Mouse (Mus musculus): ENCODE measurements around the gene Cltc. TPM values are rescaled to one million over a fixed set of nuclear protein-coding genes. Genes with fewer than 3 reads are reported as not detected.

Cltc gene
- polyA plus RNA-seq, 1 experiment from 2014 or later = 143 TPM

DNA sequence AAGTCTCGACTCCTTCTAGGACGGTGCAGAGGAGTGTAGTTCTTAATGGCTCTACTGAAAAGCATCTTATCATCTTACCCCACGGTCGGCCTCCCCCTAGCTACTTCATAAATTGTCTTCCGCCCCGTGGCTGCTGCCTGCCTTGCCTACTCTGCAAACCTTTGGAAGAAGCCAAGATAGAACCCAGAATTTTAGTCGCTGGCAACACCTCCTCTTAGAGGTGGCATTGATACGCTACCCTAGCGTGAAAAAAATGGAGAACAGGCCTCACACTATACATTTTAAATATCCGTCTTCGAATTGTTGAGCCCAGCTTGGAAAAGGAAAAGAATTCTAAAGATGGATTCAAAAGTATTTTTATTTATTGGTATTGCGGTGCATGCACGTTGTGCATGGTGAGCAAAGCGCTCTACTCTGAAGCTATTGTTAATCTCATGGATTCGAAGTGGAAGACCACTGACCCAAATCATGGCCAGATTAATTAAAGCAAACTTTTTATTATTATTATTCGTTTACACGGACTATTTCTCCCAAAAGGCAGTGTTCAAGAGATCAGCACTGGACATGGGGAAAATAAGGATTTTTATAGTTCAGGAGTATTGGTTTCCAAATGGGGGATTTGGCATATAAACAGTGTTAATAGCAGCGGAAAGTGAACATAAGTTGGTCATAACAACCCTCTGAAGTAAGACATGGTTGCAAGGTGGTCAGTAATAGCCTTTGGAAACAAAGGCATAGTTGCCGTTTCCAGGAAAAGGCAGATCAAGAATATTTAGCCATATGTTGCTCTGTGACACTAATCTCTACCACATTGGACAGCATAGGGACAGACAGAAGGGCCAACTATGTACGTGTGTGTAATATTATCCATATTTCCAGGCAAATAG lies 73.0 kb downstream of the Cltc start:
- H3K9ac ChIP-seq (ENCODE audit: low read length) = peak overlapping the region; percentile 86
- H3K27me3 ChIP-seq (ENCODE audit: control insufficient read depth, insufficient read depth, low read length) = no peaks in the 10 kb centered on the region
- H3K4me3 ChIP-seq (ENCODE audit: low read depth, low read length) = peak overlapping the region; percentile 74
- peak overlapping the region; percentile 70 for H3K27ac ChIP-seq (replicated peaks; ENCODE audit: low read depth, low read length)
- no peaks in the 10 kb centered on the region; the same call in 1 of the 2 replicates for H3K36me3 ChIP-seq (ENCODE audit: control insufficient read depth, insufficient read depth, low read length)
- H3K4me2 ChIP-seq (ENCODE audit: low read depth, severe bottlenecking) = peak overlapping the region; percentile 63
- DNase-seq (ENCODE audit: low spot score) (no peak), ATAC-seq (ENCODE audit: insufficient number of reproducible peaks, low FRiP score, low TSS enrichment, low read depth) (no peak)
- H3K9me3 ChIP-seq (ENCODE audit: control insufficient read depth, low read length) = no peaks in the 10 kb centered on the region
- 10% methylated on average over 20 of the region's 20 CpGs for whole genome bisulfite sequencing
- peaks cover 5% of the 10 kb centered on the region; the same call in 1 of the 2 replicates for H3K4me1 ChIP-seq (ENCODE audit: control insufficient read depth, insufficient read depth, low read length)

DNA sequence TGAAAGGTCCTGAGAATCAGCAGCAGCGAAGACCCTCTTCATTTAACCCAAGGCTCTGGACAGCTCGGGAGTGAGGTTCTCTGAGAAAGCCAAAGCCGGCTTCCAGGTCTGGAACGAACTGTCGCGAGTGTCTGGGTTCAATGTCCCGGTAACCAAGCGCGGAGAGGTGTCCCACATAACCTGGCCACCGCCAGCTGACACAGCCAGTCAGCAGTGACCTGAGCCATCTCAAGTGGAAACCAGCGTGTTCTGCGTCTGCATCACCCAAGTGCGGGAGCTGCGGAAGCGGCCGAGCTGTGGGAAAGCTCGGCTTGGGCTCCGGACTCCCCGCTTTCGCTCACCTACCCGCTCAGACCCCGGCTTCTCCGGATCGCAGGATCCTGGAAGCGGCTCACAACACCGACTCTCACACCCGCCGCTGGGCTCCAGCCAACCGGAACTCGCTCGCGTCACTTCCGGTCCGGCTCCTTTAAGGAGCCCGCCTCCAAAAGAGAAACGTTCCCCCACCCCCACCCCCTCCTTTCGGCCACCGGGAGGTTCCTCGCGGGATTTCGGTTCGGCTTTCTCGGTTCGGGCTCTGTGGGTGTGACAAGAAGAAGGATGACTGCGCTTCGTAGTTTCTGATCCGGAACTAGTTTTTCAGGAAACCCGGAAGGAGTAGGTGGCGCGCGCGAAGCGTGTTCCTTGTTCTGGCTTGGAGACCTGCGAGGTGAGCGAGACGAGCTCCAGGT lies 73.8 kb downstream of the Cltc start, which contains the start of the genes Vmp1 and Ptrh2:
Gene Vmp1, minus strand, starts transcription at position 442 of the 731 bp plus-strand sequence.
Gene Ptrh2, plus strand, starts transcription at position 591 of the 731 bp plus-strand sequence.
- under 1% methylated on average over 56 of the region's 56 CpGs for WGBS

DNA sequence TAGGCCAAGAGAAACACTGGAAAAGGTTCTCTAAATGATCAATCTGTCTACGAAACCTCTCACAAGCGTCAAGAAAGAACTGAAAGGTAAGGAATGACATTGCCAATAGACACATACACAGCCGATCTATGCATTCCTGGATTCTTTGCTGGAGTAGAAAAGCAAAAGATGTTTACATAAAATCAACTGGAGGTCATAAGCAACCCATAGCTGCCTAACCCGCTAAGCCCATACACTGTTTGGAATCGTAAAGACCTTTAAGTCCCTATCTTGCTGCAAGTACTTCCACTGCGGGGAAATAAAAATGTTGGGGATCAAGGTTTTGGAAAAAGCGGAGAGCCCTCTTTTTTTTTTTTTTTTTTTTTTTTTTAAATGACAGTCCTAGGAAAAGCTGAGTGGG lies 74.5 kb downstream of the Cltc start:
- H3K9me3 ChIP-seq (ENCODE audit: control insufficient read depth, low read length) = no peaks in the 10 kb centered on the region
- H3K36me3 ChIP-seq (ENCODE audit: control insufficient read depth, insufficient read depth, low read length) = no peaks in the 10 kb centered on the region; the same call in 1 of the 2 replicates
- H3K9ac ChIP-seq (ENCODE audit: low read length) = peak overlapping the region; percentile 86; the same call in 1 of the 2 replicates
- H3K4me2 ChIP-seq (ENCODE audit: low read depth, severe bottlenecking) = peak overlapping the region; percentile 67
- no peaks in the 10 kb centered on the region for H3K27me3 ChIP-seq (ENCODE audit: control insufficient read depth, insufficient read depth, low read length)
- no peak overlapping the region for H3K27ac ChIP-seq (replicated peaks; ENCODE audit: low read depth, low read length)
- ATAC-seq (ENCODE audit: insufficient number of reproducible peaks, low FRiP score, low TSS enrichment, low read depth) (no peak), DNase-seq (ENCODE audit: low spot score) (no peak)
- peak overlapping the region; percentile 74 for H3K4me3 ChIP-seq (ENCODE audit: low read depth, low read length)
- H3K4me1 ChIP-seq (ENCODE audit: control insufficient read depth, insufficient read depth, low read length) = peaks cover 5% of the 10 kb centered on the region; the same call in 1 of the 2 replicates
- WGBS = 36% methylated on average over 7 of the region's 7 CpGs

More for the DNA sequence above, 73.8 kb downstream of the Cltc start, which contains the start of the genes Vmp1 and Ptrh2:
- H3K27ac ChIP-seq (replicated peaks; ENCODE audit: low read depth, low read length) = peak within 1 kb of the TSS; percentile 70
- H3K9me3 ChIP-seq (ENCODE audit: control insufficient read depth, low read length) = no peaks in the 10 kb centered on the region
- ATAC-seq (ENCODE audit: insufficient number of reproducible peaks, low FRiP score, low TSS enrichment, low read depth) (peak; percentile 93), DNase-seq (ENCODE audit: low spot score) (peak; percentile 96)
- H3K4me3 ChIP-seq (ENCODE audit: low read depth, low read length) = peak within 1 kb of the TSS; percentile 74
- H3K36me3 ChIP-seq (ENCODE audit: control insufficient read depth, insufficient read depth, low read length) = no peaks in the 10 kb centered on the region; the same call in 1 of the 2 replicates
- H3K4me1 ChIP-seq (ENCODE audit: control insufficient read depth, insufficient read depth, low read length) = peaks cover 5% of the 10 kb centered on the region; the same call in 1 of the 2 replicates
- H3K4me2 ChIP-seq (ENCODE audit: low read depth, severe bottlenecking) = peak within 1 kb of the TSS; percentile 67
- H3K9ac ChIP-seq (ENCODE audit: low read length) = peak within 1 kb of the TSS; percentile 86
- no peaks in the 10 kb centered on the region for H3K27me3 ChIP-seq (ENCODE audit: control insufficient read depth, insufficient read depth, low read length)

DNA sequence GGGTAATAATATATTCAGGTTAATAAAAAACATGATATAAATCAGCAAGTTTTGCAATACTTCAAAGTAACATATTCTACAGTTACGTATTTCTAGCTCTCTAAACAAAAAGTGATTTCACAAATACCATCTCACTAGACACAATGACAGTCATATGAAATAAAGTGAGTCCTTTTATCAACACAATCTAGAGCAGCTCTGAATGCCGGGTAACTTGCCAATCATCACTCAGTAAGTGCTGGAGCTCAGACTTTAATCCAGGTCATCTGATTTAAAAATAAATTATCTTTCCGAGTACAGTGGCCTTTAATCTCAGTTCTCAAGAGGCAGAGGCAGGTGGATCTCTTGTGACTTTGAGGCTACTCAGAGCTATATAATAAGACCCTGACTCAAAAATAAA lies 75.9 kb downstream of the Cltc start:
- H3K9ac ChIP-seq (ENCODE audit: low read length) = no peak overlapping the region
- H3K4me1 ChIP-seq (ENCODE audit: control insufficient read depth, insufficient read depth, low read length) = peaks cover 5% of the 10 kb centered on the region; the same call in 1 of the 2 replicates
- DNase-seq (ENCODE audit: low spot score) (no peak), ATAC-seq (ENCODE audit: insufficient number of reproducible peaks, low FRiP score, low TSS enrichment, low read depth) (no peak)
- no peaks in the 10 kb centered on the region for H3K27me3 ChIP-seq (ENCODE audit: control insufficient read depth, insufficient read depth, low read length)
- no peak overlapping the region for H3K27ac ChIP-seq (replicated peaks; ENCODE audit: low read depth, low read length)
- no peak overlapping the region for H3K4me3 ChIP-seq (ENCODE audit: low read depth, low read length)
- H3K4me2 ChIP-seq (ENCODE audit: low read depth, severe bottlenecking) = no peak overlapping the region
- 89% methylated on average over 3 of the region's 3 CpGs for WGBS
- no peaks in the 10 kb centered on the region for H3K9me3 ChIP-seq (ENCODE audit: control insufficient read depth, low read length)
- no peaks in the 10 kb centered on the region; the same call in 1 of the 2 replicates for H3K36me3 ChIP-seq (ENCODE audit: control insufficient read depth, insufficient read depth, low read length)

DNA sequence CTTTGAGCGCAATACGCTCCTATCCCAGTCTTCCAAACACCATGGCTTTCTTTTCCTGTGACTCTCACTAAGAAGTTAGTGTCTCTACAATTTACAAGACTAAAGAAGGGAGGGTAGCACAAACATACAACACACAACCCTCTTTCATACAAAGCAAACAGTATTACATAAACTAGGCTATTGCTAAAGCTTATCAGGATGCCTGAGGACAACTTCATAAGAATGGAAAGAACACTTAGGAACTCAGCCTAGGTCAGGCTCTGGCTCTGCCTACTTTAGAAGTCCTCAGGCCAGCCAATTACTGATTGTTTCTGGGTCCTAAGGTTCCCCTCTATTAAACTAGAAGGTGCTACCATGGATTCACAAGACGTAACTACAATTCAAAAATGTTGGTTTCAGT lies 76.6 kb downstream of the Cltc start:
- no peak for ATAC-seq (ENCODE audit: insufficient number of reproducible peaks, low FRiP score, low TSS enrichment, low read depth)
- no peak overlapping the region for H3K4me3 ChIP-seq (ENCODE audit: low read depth, low read length)
- no peak overlapping the region for H3K27ac ChIP-seq (replicated peaks; ENCODE audit: low read depth, low read length)
- H3K36me3 ChIP-seq (ENCODE audit: control insufficient read depth, insufficient read depth, low read length) = no peaks in the 10 kb centered on the region; the same call in 1 of the 2 replicates
- no peak for DNase-seq (ENCODE audit: low spot score)
- WGBS = 93% methylated on average over 3 of the region's 3 CpGs
- no peaks in the 10 kb centered on the region for H3K9me3 ChIP-seq (ENCODE audit: control insufficient read depth, low read length)
- no peaks in the 10 kb centered on the region for H3K27me3 ChIP-seq (ENCODE audit: control insufficient read depth, insufficient read depth, low read length)
- H3K4me1 ChIP-seq (ENCODE audit: control insufficient read depth, insufficient read depth, low read length) = peaks cover 5% of the 10 kb centered on the region; the same call in 1 of the 2 replicates
- no peak overlapping the region for H3K4me2 ChIP-seq (ENCODE audit: low read depth, severe bottlenecking)
- no peak overlapping the region for H3K9ac ChIP-seq (ENCODE audit: low read length)

GRCm38 (mm10) chr11:86678957-86679356 lies 78.4 kb downstream of the Cltc start:
- Histone ChIP-seq H3K27me3 (ENCODE audit: control insufficient read depth, insufficient read depth, low read length) (no peaks in the 10 kb centered on the region), H3K4me3 (ENCODE audit: low read depth, low read length) (no peak overlapping the region), H3K4me1 (ENCODE audit: control insufficient read depth, insufficient read depth, low read length) (no peaks in the 10 kb centered on the region), H3K36me3 (ENCODE audit: control insufficient read depth, insufficient read depth, low read length) (no peaks in the 10 kb centered on the region; the same call in 1 of the 2 replicates), H3K9me3 (ENCODE audit: control insufficient read depth, low read length) (no peaks in the 10 kb centered on the region), H3K4me2 (ENCODE audit: low read depth, severe bottlenecking) (no peak overlapping the region), H3K9ac (ENCODE audit: low read length) (no peak overlapping the region), H3K27ac (replicated peaks; ENCODE audit: low read depth, low read length) (no peak overlapping the region)
- DNase-seq (ENCODE audit: low spot score) = no peak
- 88% methylated on average over 5 of the region's 5 CpGs for WGBS
- ATAC-seq (ENCODE audit: insufficient number of reproducible peaks, low FRiP score, low TSS enrichment, low read depth) = no peak

DNA sequence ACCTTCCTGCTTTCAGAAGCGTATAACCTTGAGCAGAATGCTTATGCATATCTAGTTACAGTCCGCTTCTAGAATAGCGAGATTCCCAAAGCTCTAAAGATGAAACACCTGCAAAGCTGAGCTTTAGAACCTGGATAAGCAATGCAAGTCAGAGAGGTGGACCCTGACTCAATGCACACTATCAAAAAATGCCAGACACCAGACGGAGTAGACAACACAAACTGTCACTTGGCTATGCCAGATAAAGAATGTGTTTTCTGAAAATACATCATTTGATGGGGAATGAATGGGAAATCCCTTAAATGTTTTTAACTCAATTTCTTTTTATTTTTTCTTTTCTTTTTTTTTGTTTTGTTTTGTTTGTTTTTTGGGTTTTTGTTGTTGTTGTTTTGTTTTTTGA lies 81.8 kb downstream of the Cltc start:
- no peak overlapping the region for H3K4me3 ChIP-seq (ENCODE audit: low read depth, low read length)
- H3K4me1 ChIP-seq (ENCODE audit: control insufficient read depth, insufficient read depth, low read length) = no peaks in the 10 kb centered on the region
- H3K27ac ChIP-seq (replicated peaks; ENCODE audit: low read depth, low read length) = no peak overlapping the region
- DNase-seq (ENCODE audit: low spot score) (no peak), ATAC-seq (ENCODE audit: insufficient number of reproducible peaks, low FRiP score, low TSS enrichment, low read depth) (no peak)
- H3K9me3 ChIP-seq (ENCODE audit: control insufficient read depth, low read length) = no peaks in the 10 kb centered on the region
- H3K27me3 ChIP-seq (ENCODE audit: control insufficient read depth, insufficient read depth, low read length) = no peaks in the 10 kb centered on the region
- no peak overlapping the region for H3K9ac ChIP-seq (ENCODE audit: low read length)
- no peak overlapping the region for H3K4me2 ChIP-seq (ENCODE audit: low read depth, severe bottlenecking)
- WGBS = 88% methylated on average over 4 of the region's 4 CpGs
- H3K36me3 ChIP-seq (ENCODE audit: control insufficient read depth, insufficient read depth, low read length) = no peaks in the 10 kb centered on the region; the same call in 1 of the 2 replicates

DNA sequence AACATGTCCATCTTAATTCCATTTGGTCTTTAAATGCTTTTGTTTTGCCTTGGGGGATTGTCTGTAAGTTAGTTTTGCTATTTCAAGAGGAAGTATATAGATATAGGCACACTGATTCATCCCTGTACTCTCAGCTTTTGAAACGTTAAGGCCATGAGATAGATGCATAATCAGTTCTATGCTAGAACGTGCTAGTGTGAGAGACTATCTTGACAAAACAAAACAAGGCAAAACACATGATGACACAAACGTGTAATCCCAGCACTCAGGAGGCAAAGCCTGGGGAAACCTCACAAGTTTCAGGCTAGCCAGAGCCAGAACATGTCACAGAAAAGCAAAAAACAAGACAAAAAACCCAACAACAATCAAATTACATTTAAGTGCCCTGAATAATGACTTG lies 84.6 kb downstream of the Cltc start:
- Histone ChIP-seq H3K27me3 (ENCODE audit: control insufficient read depth, insufficient read depth, low read length) (no peaks in the 10 kb centered on the region), H3K4me3 (ENCODE audit: low read depth, low read length) (no peak overlapping the region), H3K4me2 (ENCODE audit: low read depth, severe bottlenecking) (no peak overlapping the region), H3K36me3 (ENCODE audit: control insufficient read depth, insufficient read depth, low read length) (no peaks in the 10 kb centered on the region; the same call in 1 of the 2 replicates), H3K9ac (ENCODE audit: low read length) (no peak overlapping the region), H3K9me3 (ENCODE audit: control insufficient read depth, low read length) (no peaks in the 10 kb centered on the region), H3K4me1 (ENCODE audit: control insufficient read depth, insufficient read depth, low read length) (no peaks in the 10 kb centered on the region), H3K27ac (replicated peaks; ENCODE audit: low read depth, low read length) (no peak overlapping the region)
- DNase-seq (ENCODE audit: low spot score) (no peak), ATAC-seq (ENCODE audit: insufficient number of reproducible peaks, low FRiP score, low TSS enrichment, low read depth) (no peak)
- WGBS = 86% methylated on average over 3 of the region's 3 CpGs
